Mouse (Mus musculus) adrenal gland, adult 2 months (tissue): ENCODE measurements around the gene Ptch1. TPM values are rescaled to one million over a fixed set of nuclear protein-coding genes. Genes with fewer than 3 reads are reported as not detected.

ENCODE experiments used
- DNase-seq: peaks from one replicate; pipeline ENCODE4 v3.0.0; 2021
- polyA plus RNA-seq: library from polyadenylated mRNA; depleted of rRNA; stranded (reverse); fragments of >200 nt; gene quantifications from 2 replicates; pipeline ENCODE4 v1.2.3, GENCODE M21; 2012
- total RNA-seq, 2 experiments: library from RNA; stranded (reverse); gene quantifications; 2 replicates each; pipeline ENCODE4 v1.2.3; 2021

The Ptch1 gene
- total and polyA plus RNA-seq, 3 experiments = 30.8 to 57.5 (median 50.1) TPM

- peak; percentile 81 for DNase-seq
These were observed 9.4 kb downstream of the Ptch1 start for GRCm38 (mm10) chr13:63563781-63564625.

- peak; percentile 85 for DNase-seq
These were observed 10.2 kb downstream of the Ptch1 start for GRCm38 (mm10) chr13:63562972-63563780.

GRCm38 (mm10) chr13:63562141-63562971 is 11.0 kb downstream of the Ptch1 start:
- peak; percentile 44 for DNase-seq

- no peak for DNase-seq
These were observed 15.0 kb downstream of the Ptch1 start for GRCm38 (mm10) chr13:63558297-63558890.

GRCm38 (mm10) chr13:63556431-63556830 is 17.0 kb downstream of the Ptch1 start:
- no peak for DNase-seq

- DNase-seq = no peak
These were observed 17.5 kb downstream of the Ptch1 start for GRCm38 (mm10) chr13:63555885-63556284.

- DNase-seq = no peak
These were observed 18.8 kb downstream of the Ptch1 start for GRCm38 (mm10) chr13:63554569-63554968.

GRCm38 (mm10) chr13:63553436-63553835 is 20.0 kb downstream of the Ptch1 start:
- no peak for DNase-seq

GRCm38 (mm10) chr13:63552291-63552932 is 21.0 kb downstream of the Ptch1 start:
- DNase-seq = peak; percentile 43

- DNase-seq = no peak
These were observed 21.7 kb downstream of the Ptch1 start for GRCm38 (mm10) chr13:63551552-63552290.

GRCm38 (mm10) chr13:63550367-63550766 is 23.0 kb downstream of the Ptch1 start:
- DNase-seq = no peak

GRCm38 (mm10) chr13:63549210-63549609 is 24.2 kb downstream of the Ptch1 start:
- DNase-seq = no peak

- no peak for DNase-seq
These were observed 24.8 kb downstream of the Ptch1 start for GRCm38 (mm10) chr13:63548571-63548970.

- DNase-seq = no peak
These were observed 28.1 kb downstream of the Ptch1 start for GRCm38 (mm10) chr13:63545291-63545690.

GRCm38 (mm10) chr13:63544967-63545253 is 28.5 kb downstream of the Ptch1 start:
- no peak for DNase-seq

- DNase-seq = no peak
These were observed 29.1 kb downstream of the Ptch1 start for GRCm38 (mm10) chr13:63544119-63544966.

- DNase-seq = no peak
These were observed 29.9 kb downstream of the Ptch1 start for GRCm38 (mm10) chr13:63543459-63543858.

- no peak for DNase-seq
These were observed 30.5 kb downstream of the Ptch1 start for GRCm38 (mm10) chr13:63542796-63543384.

GRCm38 (mm10) chr13:63541510-63541909 is 31.9 kb downstream of the Ptch1 start:
- DNase-seq = no peak
